Mouse (Mus musculus): ENCODE measurements at regions not wholly inside any gene's neighbourhood (a gene's known extent, or its start where the extent isn't known, plus 50 kb on each side); places are given as distances from the start of the nearest gene placed in this dataset.

DNA sequence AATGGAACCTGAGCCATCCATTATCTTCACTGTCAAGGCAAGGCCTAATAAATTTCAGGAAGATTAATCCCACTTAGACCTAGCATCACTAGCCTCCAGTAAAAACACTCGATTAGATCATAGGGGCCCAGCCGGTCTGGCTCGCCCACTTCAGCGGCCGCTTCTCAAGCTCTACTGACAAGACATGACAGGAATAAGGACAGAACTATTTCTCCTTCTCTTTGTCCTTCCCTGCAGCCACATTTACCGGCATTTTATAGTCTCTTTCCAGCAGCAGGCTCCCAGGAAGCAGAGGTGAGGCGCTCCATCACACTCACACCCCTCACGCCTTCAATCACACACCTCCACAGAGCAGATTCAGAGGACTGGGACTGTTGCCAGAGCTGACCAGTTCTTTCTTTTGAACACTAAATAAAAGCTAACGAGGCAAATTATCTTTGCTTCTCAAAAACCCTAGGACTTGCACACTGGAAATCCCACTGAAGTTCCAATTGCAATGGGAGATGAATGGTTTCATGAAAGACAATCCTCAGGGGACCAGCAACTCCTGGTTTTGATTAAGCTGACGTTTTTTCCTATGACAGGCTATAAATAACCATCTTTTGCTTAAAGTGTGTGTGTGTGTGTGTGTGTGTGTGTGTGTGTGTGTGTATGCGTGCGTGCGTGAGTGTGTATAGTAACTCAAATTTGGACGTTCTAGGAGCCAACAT, 184.6 kb downstream of the Sox4 start:
- in situ Hi-C loops (cut with MboI; ENCODE audit: low pct_ligation_motif_present, low pct_unique_long_range_greater_than_20kb, low sequenced_read_pairs) (no loop called here), dilution Hi-C loops (cut with MboI; ENCODE audit: extremely low pct_ligation_motif_present, extremely low pct_unique_long_range_greater_than_20kb, low sequenced_read_pairs) (no loop called here)
- H3K4me1 ChIP-seq (ENCODE audit: control insufficient read depth in 1 of 2, insufficient read depth in 2 of 2): peaks cover 0 to 6% of the 10 kb centered on the region in 2 experiments; a peak in 2 of 4 replicates
- H3K27ac ChIP-seq (ENCODE audit: insufficient read depth, low read depth): no peak overlapping the region
- no peak for DNase-seq (ENCODE audit: extremely low read depth)
- peaks cover 5% of the 10 kb centered on the region for H3K9me3 ChIP-seq (replicated peaks; ENCODE audit: low read length)
- no peaks in the 10 kb centered on the region for H3K79me2 ChIP-seq (replicated peaks; ENCODE audit: control insufficient read depth, extremely low read depth, insufficient read depth, poor library complexity, severe bottlenecking)
- H3K27me3 ChIP-seq (replicated peaks): no peaks in the 10 kb centered on the region
- no peak for TF ChIP-seq MXI1 (IDR thresholded peaks at IDR 0.05; ENCODE audit: low read depth, low read length)
- TF ChIP-seq POLR2A (IDR thresholded peaks at IDR 0.05; ENCODE audit: low read depth, low read length): no peak
- no peak for TF ChIP-seq MEF2A (IDR thresholded peaks at IDR 0.05; ENCODE audit: borderline replicate concordance, low read depth, low read length)
- TF ChIP-seq E2F4 (IDR thresholded peaks at IDR 0.05; ENCODE audit: insufficient replicate concordance, low read depth, low read length): no peak
- no peak for TF ChIP-seq USF1 (IDR thresholded peaks at IDR 0.05; ENCODE audit: low read depth, low read length)
- TF ChIP-seq CHD1 (IDR thresholded peaks at IDR 0.05; ENCODE audit: low read depth, low read length): no peak
- no peak for TF ChIP-seq IRF4 (IDR thresholded peaks at IDR 0.05; ENCODE audit: low read depth, low read length)
- TF ChIP-seq HCFC1 (IDR thresholded peaks at IDR 0.05; ENCODE audit: low read depth, low read length): no peak
- no peak for TF ChIP-seq ZKSCAN1 (IDR thresholded peaks at IDR 0.05; ENCODE audit: borderline replicate concordance, low read depth, low read length)
- no peak for TF ChIP-seq MAFK (IDR thresholded peaks at IDR 0.05; ENCODE audit: insufficient replicate concordance, low read length)
- no peak for TF ChIP-seq POLR2AphosphoS2 (IDR thresholded peaks at IDR 0.05; ENCODE audit: low read depth, low read length)
- no peak for TF ChIP-seq USF2 (conservative IDR thresholded peaks at IDR 0.05; ENCODE audit: low read depth, low read length)
- TF ChIP-seq TCF12 (IDR thresholded peaks at IDR 0.05; ENCODE audit: low read depth, low read length): no peak
- TF ChIP-seq NRF1 (IDR thresholded peaks at IDR 0.05; ENCODE audit: low read depth, low read length): no peak
- TF ChIP-seq RAD21 (IDR thresholded peaks at IDR 0.05; ENCODE audit: low read depth, low read length): no peak
- no peak overlapping the region for H3K4me3 ChIP-seq (replicated peaks in 1 of 3; ENCODE audit: low read depth in 2 of 3, low read length in 2 of 3, poor library complexity in 1 of 3)
- no peak overlapping the region for H3K4me2 ChIP-seq (ENCODE audit: insufficient read depth, low read depth, poor library complexity, severe bottlenecking)
- no peak overlapping the region for H3K9ac ChIP-seq (ENCODE audit: insufficient read depth, low read depth)
- no peaks in the 10 kb centered on the region for H3K36me3 ChIP-seq (replicated peaks in 1 of 2; ENCODE audit: control insufficient read depth in 1 of 2, insufficient read depth in 1 of 2, low read length in 1 of 2)

DNA sequence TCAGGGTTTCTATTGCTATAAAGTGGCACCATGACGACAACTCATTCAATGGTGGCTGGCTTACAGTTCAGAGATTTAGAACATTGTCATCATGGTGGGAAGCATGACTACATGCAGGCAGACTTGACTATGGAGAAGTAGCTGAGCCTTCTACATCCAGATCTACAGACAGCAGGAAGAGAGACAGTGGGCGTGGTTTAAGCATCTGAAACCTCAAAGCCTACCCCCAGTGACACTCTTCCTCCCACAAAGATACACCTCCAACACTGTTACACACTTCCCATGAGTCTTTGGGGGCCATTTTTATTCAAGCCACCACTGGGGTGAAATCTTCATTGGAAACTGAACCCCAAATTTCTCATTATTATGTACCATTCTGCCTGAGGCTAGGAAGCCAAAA, 191.0 kb downstream of the Sox4 start:
- no peak for TF ChIP-seq ZKSCAN1 (IDR thresholded peaks at IDR 0.05; ENCODE audit: borderline replicate concordance, low read depth, low read length)
- no peak for TF ChIP-seq POLR2AphosphoS2 (IDR thresholded peaks at IDR 0.05; ENCODE audit: low read depth, low read length)
- no peak for TF ChIP-seq MAZ (IDR thresholded peaks at IDR 0.05; ENCODE audit: low read depth, low read length)
- no peak for TF ChIP-seq MXI1 (IDR thresholded peaks at IDR 0.05; ENCODE audit: low read depth, low read length)
- no peak for TF ChIP-seq TBP (conservative IDR thresholded peaks at IDR 0.05; ENCODE audit: low read depth, low read length)
- no peak for TF ChIP-seq JUN (IDR thresholded peaks at IDR 0.05; ENCODE audit: insufficient read depth, low read depth, low read length)
- no peak for TF ChIP-seq SMC3 (IDR thresholded peaks at IDR 0.05; ENCODE audit: low read depth, low read length)
- no peak for TF ChIP-seq SIN3A (IDR thresholded peaks at IDR 0.05; ENCODE audit: low read length)
- no peak for TF ChIP-seq MEF2A (IDR thresholded peaks at IDR 0.05; ENCODE audit: borderline replicate concordance, low read depth, low read length)
- Histone ChIP-seq H3K9ac (ENCODE audit: insufficient read depth, low read depth) (no peak overlapping the region), H3K4me2 (ENCODE audit: insufficient read depth, low read depth, poor library complexity, severe bottlenecking) (no peak overlapping the region), H3K36me3 (replicated peaks in 1 of 2; ENCODE audit: control insufficient read depth in 1 of 2, insufficient read depth in 1 of 2, low read length in 1 of 2) (no peaks in the 10 kb centered on the region), H3K9me3 (replicated peaks; ENCODE audit: low read length) (peaks cover 3% of the 10 kb centered on the region), H3K27me3 (replicated peaks) (no peaks in the 10 kb centered on the region), H3K4me3 (replicated peaks in 1 of 3; ENCODE audit: low read depth in 2 of 3, low read length in 2 of 3, poor library complexity in 1 of 3) (no peak overlapping the region), H3K4me1 (ENCODE audit: control insufficient read depth in 1 of 2, insufficient read depth in 2 of 2) (peaks cover 4 to 14% of the 10 kb centered on the region in 2 experiments), H3K27ac (ENCODE audit: insufficient read depth, low read depth) (no peak overlapping the region), H3K79me2 (replicated peaks; ENCODE audit: control insufficient read depth, extremely low read depth, insufficient read depth, poor library complexity, severe bottlenecking) (no peaks in the 10 kb centered on the region)
- in situ Hi-C loops (cut with MboI; ENCODE audit: low pct_ligation_motif_present, low pct_unique_long_range_greater_than_20kb, low sequenced_read_pairs): no loop called here
- no peak for DNase-seq (ENCODE audit: extremely low read depth)
- dilution Hi-C loops (cut with MboI; ENCODE audit: extremely low pct_ligation_motif_present, extremely low pct_unique_long_range_greater_than_20kb, low sequenced_read_pairs): no loop called here

Measured in CH12.LX (cell line).